Mouse (Mus musculus) heart, adult 11 months (tissue): ENCODE data around the gene Gm20388.

Experiments used
- DNase-seq: peaks from one replicate; pipeline ENCODE4 v3.0.0; 2022

Gm20388 gene

DNA sequence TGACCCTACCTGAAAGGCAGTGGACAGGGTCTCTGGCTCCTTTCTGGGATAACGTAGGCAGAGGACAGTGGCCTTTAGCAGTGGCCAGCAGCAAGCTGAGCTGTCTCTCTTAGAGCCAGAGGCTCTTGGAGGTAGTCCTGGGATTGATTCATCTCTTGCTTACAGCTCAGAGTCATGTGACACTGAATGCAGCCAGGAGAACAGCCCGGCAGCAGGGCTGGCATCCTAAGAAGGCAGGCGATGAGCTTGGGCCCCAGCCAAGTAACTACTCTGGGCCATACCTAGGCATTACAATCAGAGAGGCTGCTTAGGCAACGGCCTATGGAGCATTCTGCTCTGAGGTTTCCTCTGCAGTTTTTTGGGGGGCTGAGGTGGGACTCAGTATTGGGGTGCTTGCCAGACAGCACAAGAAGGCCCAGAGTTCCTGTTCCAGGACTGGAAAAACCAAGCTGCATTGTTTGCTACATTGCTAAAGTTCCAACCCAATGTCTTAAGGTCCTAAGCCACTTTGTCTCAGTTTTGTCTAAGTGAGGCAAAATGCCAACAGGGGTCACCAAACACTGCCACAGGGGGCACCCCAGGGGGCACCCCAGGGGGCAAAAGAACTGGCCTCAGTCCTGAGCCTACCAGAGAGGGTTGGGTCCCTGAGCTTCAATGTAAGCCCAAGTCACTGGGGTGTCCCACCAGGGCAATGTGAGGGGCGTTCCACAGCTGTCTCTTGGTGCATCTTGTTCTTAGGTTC is 2437.3 kb downstream of the Gm20388 start:
- peak; percentile 91 for DNase-seq

DNA sequence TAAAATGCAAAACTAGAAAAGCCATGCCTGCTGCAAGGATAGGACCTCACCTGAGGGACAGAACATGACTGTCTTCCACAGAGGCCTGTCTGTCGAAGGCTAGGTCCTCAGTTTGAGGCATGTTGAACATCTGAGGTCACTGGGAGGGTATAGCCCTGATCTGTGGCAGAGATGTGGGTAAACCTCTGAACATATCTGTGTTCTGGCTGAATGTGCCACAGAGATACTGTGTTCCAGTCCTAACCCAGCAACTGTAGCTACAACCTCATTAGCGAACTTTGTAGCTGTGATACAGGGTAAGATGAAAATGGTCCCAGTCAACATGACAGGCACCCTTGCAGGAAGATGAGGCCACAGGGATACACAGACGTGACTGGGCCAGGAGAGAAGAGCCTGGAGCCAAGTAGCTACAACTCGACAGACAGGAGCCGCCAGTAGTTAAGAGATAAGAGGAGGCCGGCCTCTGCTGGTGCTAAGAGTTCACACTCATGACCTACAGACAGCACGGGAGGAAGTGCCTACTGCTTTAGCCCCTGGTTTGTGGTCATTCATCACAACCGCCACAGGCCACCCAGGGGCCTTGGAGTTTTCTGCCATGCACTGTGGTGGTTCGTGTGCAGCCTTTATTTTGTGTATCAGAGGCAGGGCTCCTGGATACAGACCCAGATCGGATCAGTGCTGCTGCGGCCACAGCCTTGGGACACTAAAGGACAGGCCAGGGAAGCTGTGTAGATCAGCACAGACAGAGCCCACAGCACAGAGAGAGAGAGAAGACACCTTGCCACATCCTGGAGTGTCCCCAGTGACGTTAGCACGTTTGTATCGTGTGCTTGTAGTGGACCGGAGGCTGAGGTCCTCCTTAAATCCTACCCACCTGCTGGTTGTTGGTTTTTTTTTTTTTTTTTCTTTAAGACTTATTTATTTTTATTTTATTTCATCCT is 2439.0 kb downstream of the Gm20388 start:
- DNase-seq = no peak

DNA sequence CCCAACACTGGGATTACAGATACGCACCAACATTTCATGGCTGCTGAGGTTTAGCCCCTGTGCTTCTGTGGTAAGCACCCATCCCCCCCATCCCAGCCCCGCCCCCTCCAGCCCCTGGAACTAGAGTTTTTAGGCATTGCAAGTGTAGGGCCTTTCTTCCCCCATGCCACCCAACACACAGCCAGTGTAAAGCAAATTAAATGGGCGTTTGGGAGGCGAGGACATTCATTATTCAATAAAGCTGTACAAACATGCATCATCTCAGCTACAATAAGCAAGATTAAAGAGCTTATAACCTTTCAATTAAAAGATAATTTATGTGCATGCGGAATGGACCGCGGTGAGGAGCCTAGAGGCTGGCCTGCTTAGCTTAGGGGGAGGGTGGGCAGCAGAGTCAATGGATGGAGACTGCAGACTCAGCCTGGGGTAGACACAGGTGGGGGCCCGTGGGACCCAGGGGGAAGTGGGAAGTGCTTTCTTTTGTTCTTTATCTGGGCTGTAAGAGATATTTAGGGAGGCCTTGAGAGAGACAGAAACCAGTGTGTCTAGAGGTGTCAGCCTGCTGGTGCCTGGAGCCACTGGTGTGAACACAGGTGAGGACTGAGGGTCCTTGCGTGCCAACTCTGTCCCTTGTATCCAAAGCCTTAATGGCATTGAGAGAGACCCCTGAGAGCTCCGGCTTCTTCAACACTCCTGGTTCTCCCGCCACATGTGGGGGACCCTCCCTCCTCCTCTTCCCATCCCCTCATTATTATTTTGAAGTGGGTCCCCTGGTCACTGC is 2439.9 kb downstream of the Gm20388 start:
- no peak for DNase-seq

DNA sequence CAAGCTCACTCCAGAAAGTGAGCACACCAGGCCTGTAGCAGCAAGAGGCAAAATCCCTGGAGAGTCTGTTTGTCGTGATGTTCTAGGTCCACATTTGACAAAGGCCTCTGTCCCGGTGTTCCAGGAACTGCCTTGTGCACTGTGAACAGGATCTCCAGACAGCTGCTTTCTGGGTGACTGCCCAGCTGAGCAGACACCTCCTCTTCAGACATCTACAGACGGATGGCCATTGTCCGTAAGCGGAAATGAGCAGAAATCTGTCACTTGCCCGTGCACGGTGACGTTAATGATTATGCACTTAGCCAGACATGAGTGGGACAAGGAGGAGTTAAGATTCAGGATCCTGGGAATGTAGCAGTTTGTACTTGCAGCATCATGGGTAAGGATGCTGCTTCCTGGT is 2443.5 kb downstream of the Gm20388 start:
- DNase-seq = no peak

DNA sequence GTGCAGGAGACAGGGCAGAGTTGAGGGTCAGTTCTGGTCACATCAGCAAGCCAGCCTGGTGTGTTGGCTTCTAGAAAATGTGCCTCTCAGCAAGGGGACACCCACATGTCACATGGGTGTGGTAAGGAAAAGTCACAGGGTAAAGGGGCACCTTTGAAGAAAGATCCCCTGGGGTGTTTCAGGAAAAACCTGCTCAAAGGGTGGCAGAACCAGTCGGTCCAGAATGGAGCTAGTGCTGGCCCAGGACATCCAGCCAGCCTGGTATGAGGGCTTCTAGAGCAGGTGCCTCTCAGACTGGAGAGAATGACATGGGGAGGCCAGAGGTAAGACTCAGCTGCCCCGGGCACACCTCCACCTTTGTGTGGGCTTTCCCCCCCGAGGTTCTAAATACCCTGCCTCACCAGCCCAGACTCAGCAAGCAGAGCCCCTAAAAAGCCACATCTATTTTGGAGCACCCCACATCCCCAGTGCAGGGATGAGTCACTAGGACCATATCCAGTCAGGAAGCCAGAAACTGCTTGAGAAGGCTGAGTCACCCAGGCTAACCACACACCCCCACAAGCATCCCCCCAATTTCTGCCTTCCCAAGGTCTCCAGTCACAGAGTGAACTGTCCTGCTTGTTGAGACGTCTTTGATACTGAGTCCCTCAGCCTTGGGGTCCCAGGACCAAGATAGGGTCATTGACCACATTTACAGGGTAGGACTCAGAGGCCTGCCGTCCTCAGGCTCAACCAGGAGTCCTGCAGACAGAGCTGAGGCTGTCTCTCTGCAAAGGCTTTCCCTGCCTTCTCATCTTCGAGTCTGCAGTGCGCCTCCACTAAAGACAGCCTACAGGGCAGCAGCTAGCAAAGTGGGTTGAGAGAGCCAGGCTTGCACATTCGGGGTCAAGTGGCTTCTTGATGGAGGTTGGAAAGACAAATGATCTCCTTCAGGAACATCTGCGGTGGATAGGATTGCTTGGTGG is 2445.3 kb downstream of the Gm20388 start:
- DNase-seq = no peak

DNA sequence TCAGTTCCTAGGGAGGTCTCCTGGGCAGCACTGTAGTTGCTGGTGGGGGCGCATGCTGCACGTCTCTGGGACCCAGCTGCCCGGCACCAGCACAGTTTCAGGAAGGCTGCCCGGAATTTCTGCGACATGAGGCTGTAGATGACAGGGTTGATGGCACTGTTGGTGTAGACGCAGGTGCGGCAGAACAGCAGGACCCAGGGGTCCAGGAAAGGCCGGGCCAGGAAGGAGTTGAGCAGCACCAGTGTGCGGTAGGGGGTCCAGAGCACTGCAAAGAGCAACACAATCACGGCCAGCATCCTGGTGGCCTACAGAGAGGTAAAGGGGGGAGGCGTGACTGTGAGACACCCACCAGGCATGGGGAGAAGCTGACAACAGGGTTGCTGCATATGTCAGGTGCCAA is 2446.6 kb downstream of the Gm20388 start:
- no peak for DNase-seq

DNA sequence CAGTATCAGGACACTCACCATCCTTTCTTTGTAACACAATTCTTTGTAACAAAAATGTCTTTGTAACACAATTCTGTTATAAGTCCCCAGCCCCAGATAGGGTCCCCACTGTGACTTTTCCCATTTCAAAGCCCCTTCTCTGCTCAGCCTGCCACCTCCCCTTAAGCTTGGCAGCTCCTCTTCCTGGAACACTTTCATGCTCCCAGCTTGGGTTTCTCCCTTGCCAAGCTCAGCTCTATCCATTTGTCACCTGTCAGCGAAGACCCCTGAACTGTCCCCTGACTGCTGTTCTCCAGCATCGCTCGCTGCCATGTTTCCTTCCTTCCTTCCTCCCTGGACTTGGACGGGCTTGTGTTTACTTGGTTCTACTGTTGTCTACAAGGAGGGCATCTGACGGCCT is 2447.0 kb downstream of the Gm20388 start:
- DNase-seq = no peak

DNA sequence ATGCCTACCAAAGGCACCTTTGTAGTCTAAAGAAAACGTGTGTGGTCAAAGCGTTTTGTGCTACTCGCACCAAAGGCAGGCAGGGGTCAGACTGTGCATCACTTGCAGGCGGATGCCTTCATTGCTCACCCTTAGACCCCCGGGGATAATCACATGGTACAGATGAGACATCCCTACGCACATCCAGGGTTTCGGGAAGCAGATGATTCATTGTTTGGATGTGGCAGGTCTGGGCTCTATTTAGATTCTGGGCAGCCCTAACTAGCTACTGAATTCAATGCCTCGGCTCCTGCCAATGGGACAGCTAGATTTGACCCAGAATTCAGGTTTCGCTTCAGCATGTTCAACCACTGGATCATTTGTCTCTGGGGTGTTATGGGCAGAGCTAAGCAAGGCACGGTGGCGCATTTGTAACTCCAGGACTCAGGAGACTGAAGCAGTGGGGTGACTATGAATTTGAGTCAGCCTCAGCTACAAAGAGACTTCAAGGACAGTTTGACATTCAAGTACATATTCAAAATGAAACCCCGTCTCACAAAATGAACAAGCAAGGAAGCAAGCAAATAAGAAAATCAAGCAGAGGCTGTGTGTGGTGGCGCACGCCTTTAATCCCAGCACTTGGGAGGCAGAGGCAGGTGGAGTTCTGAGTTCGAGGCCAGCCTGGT is 2448.6 kb downstream of the Gm20388 start:
- DNase-seq = no peak

DNA sequence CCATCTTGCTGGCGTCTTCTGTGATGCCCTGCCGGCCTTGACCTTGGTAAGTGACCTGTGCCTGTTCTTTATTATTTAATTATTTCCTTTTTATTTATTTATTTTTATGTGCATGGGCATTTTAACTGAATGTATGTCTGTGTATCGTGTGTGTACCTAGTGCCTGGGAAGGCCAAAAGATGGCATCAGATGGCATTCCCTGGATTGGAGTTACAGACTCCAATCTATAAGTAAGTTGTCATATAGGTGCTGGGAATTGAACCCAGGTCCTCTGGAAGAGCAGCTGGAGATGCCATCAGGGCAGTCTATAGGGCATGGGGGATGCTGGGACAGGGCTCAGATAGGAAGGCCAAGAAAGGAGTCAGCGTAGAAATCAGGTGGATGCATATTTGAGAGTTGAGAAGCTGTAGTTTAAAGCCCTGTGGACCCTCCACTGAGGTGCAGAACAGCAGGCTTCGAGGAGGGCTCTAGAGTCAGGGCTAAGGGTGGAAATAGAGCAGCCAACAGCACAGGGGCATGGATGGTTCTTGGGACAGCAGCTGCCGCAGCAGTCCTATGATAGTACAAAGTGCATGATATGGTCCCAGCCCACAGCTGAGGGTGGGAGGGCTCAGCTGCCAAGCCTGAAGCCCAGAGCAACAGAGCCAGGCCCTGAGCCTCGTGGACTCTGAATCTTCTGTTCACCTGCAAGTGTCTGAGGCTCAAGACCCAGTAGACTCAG is 2450.2 kb downstream of the Gm20388 start, which contains the start of gene Trhr2:
Gene Trhr2 (minus strand): TSS at position 51 of the 721 bp plus-strand sequence.
- no peak for DNase-seq

DNA sequence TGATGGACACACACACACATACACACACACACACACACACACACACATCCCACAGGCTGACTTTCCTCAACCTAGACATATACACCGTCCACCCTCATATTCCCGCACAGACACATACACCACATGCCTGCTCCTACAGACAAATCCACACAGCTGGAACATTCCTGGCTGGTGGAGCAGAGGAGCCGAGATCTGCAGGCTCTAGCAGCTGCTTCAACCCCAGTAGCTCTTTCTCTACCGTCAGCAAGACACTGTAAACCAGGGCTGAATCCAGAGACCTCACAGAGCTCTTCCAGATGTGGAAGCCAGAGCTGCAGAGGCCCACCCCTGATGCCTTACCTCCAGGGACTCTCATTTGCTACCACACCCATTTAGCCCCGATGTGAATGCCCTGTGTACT is 2451.6 kb downstream of the Gm20388 start:
- no peak for DNase-seq

DNA sequence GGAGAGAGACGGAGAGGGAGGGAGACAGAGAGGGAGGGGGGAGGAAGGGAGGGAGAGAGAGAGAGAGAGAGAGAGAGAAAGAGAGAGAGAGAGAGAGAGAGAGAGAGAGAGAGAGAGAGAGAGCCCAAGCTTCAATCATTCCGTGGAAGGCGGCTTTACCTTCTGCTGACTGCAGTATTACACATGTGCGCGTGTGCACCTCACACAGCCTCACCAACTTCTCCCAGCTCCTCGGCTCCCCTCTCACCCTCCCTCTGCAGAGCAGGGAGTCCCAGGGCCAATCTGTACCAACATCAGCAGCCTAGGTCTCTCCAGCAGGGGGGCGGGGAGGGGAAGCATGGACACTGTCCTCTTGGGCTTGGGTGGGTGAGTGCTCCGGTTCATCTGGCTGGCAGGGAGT is 2452.3 kb downstream of the Gm20388 start:
- DNase-seq = no peak

DNA sequence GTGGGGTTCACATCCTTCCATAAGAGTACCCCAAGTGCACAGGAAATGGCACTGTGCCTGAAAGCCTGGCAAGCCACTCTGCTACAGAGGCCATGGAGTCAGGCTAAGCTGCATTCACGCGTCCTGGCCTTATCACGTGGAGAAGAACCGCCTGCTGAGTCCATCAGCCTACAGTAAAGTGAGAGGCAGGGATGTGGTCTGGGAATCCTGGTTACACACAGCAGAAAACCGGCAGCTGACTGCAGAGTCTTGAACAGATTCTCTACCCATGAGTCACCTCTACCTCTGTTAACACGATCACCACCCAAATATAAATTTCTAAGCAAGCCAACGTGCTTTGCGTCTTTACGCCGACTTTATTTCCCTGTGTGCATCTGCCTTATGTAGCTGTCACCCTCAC is 2457.9 kb downstream of the Gm20388 start:
- no peak for DNase-seq

DNA sequence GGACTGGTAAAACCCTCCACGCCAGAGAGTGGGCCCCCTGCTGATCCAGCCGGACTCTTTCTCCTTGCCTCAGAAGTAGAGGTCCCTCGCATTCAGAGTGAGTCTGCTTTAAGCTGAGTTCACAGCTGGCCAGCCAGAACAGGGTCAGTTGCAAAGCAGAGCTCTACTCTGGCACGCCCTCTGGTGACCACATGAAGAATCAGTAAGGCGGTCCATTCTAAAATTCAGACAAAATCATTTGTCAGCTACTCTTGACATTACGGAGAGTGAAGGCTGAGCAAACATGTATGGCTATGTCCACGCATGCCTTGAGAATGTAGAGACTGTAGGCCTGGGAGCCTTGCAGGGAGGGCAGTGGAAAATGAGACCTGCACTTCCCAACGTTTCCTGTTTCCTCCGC is 2459.0 kb downstream of the Gm20388 start:
- DNase-seq = peak; percentile 91

DNA sequence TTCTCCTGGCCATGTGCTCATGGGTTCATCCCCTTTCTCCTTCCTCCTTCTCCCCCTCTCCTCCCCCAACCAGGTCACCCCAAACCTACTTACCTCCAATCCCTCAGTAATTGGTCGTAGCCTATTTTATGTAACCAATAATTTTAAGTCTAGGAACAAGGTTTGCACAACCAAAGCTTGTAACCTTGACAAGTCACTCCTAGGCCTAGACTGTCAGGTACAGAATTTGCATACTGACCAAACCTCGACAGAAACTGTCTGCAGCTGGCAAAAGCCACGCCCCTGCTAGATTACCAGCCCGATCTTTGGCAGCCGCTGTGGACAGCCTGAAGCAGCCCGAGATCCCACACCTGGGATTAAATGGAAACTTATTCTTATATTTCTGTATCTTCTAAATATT is 2461.1 kb downstream of the Gm20388 start:
- DNase-seq = no peak

DNA sequence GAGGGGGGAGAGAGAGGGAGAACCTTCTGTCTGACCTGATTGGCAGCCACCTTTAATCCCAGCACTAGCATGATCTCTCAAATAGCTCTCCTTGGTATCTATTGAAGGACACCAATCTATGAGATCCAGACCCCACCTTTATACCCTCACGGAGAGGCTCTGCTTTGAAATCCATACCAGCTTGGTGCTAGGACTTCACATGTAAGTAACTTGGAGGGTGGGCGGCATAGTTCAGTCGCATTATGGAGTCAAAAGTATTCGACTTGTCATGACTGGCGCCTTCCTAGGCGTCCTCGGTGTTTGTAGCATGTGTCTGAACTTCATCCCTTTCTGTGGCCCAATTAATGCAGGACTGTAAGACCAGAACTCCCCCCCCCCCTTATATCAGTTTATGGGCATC is 2464.7 kb downstream of the Gm20388 start:
- no peak for DNase-seq

DNA sequence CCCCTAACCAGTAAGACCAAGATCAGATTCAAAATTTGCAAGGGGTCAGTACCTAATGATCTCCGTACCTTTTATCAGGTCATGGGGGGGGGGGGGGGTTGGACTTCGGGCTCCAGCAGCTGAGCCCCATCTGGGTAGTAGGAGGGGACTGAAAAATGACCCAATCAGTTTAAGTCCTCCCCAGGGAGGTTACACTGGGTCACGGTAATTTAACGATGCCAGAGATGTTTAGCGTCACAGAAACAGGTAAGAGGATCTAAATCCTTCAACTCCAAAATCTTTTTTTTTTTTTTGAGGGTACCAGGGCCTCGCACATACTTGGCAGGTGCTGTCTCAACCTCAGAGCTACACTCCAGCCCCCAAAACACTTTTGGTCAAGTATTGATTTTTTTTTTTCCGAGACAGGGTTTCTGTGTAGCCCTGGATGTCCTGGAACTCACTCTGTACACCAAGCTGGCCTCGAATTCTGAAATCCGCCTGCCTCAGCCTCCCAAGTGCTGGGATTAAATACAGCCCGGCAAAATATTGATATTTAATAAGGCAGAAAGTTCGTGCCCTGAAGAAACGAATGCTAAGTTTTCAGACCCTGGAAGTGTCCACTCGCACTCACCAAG is 2465.2 kb downstream of the Gm20388 start:
- DNase-seq = no peak

DNA sequence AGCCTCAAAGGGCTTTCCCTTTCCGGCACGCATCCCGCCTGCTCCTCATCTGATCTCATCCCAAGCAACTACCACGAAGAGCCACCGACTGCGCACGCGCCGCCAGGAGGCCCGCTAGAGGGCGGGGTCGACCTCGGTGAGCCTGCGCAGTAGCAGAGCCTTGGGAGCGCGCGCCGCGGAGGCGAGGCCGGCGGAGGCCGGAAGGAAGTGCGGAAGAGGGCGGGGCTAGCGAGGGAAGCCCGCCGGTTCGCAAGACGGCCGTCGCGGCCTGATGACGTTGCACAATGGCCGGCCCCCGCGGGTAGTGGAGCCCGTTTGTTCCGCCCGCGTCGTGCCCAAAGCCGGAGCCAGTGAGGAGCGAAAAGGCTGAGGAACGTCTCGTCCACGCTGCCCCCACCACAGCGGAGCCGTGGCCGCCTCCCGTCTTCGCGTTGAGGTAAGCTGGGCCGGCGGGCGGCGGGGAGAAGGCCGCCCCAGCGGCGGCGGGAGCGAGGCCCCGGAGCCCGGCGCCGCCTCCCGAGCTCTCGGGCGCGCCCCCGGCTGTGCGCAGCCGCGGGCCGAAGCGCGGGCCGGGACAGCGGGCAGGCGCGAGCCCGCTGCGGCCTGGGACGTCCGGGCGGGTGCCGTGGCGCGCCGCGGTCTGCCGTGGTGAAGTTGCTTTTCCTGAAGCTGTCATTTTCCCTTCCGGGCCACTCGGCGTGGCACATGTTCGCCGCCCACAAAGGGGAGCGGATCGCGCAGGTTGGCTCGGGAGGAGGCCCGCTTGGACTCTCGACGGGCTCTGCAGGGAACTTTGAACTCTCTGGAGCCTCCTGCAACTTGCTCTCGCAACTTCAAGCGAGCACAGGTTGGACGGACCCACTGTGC is 2466.0 kb downstream of the Gm20388 start, which contains the start of gene Zc3h18:
Gene Zc3h18 (plus strand): TSS at position 245 of the 867 bp plus-strand sequence.
- DNase-seq = peak; percentile 100

DNA sequence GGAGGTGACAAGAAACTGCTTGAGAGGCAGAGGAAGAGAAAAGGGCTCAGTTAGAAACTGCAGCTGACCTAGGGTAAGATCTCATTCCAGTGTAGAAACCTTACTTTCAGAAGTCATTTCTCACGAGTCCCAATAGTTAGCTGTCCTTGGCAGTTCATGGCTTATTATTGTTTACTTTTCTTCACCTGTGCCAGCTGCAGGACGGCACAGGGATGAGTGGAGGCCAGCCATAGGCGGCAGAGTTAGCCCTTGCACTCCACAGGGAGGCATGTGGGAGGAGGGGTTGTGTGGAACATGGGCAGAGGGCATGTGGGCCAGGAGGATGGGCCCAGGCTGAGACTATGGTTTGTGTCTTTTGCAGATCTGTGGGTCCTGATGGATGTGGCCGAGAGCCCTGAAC is 2472.4 kb downstream of the Gm20388 start:
- no peak for DNase-seq

DNA sequence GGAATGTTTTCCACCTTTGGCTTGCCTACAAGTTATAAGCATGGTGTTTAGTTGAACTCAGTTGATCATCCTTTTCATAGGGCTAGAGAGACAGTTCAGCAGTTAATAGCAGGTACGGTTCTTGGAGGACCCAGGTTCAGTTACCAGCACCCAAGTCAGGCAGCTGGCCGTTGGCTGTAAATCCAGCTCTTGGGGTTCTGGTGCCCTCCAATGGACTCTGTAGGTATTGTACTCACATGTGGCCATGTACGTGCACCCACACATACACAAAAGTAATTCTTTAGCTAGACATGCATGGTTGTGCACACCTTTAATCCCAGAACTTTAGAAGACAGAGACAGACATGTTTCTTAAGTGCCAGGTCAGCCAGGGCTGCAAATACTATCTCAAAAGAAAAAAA is 2478.7 kb downstream of the Gm20388 start:
- no peak for DNase-seq
